Mouse (Mus musculus) forebrain, embryonic 10.5 days (tissue): Measurements from ENCODE around the gene Efna5. TPM values are rescaled to one million over a fixed set of nuclear protein-coding genes. Genes with fewer than 3 reads are reported as not detected.

ENCODE experiments used
- DNase-seq: peaks from one replicate; pipeline ENCODE4 v3.0.0-alpha.2; 2017; ENCODE audit warnings: low spot score; ENCODE audit errors: extremely low spot score
- H3K27ac ChIP-seq: fragments of 300-500 bp; sonication (generic); 2 replicates; pipeline ENCODE4 v1.5.1; 2016; ENCODE audit warnings: mild to moderate bottlenecking
- H3K27me3 ChIP-seq: fragments of 300-500 bp; sonication (generic); 2 replicates; pipeline ENCODE4 v1.6.1; 2016; ENCODE audit warnings: mild to moderate bottlenecking; ENCODE audit not compliant: poor library complexity, severe bottlenecking
- H3K36me3 ChIP-seq: fragments of 300-500 bp; sonication (generic); replicated peaks from 2 replicates; pipeline ENCODE4 v1.6.1; 2016; ENCODE audit warnings: mild to moderate bottlenecking, moderate library complexity
- H3K4me1 ChIP-seq: fragments of 300-500 bp; sonication (generic); 2 replicates; pipeline ENCODE4 v1.6.1; 2016
- H3K4me3 ChIP-seq: fragments of 300-500 bp; sonication (generic); 2 replicates; pipeline ENCODE4 v1.5.1; 2016; ENCODE audit warnings: mild to moderate bottlenecking, moderate library complexity
- H3K9me3 ChIP-seq: fragments of 300-500 bp; sonication (generic); 2 replicates; pipeline ENCODE4 v1.6.1; 2016; ENCODE audit warnings: mild to moderate bottlenecking, moderate library complexity
- WGBS: fragments of 180-500 bp; shearing (Covaris S2); methylation state at CpG from one replicate; pipeline ENCODE4 v1.1.7; 2016; 5-methylcytosine and 5-hydroxymethylcytosine counted together
- polyA plus RNA-seq: library from polyadenylated mRNA; unstranded; fragments of >200 nt; fragmentation: Nextera tagmentation; extraction: Ambion mirVana; gene quantifications from 2 replicates; pipeline ENCODE4 v1.2.1, GENCODE M21; 2016

Efna5 gene
- polyA plus RNA-seq, 1 experiment from 2014 or later: 44.9 TPM

DNA sequence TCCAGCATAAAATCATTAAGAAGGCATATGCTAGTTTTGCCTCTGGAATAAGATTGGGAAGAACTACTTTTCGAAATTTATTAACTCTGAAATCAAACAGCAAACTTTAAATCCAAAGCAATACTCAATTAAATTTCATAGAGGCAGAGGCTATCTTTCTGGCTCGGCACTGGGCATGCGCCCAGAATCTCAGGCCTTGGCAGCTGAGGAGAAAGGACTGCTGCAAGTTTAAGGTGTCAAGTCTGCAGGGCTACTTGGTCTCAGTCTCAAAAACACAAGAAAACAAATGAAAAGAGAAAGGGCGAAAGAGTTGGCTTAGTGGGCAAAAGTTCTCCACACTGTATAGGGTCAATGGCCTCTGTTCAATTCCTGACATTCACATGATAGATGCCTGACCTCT lies 258.6 kb downstream of the Efna5 start:
- Histone ChIP-seq H3K27ac (no peak overlapping the region), H3K27me3 (no peaks in the 10 kb centered on the region), H3K4me1 (peaks cover 37% of the 10 kb centered on the region), H3K9me3 (no peaks in the 10 kb centered on the region), H3K4me3 (no peak overlapping the region), H3K36me3 (no peaks in the 10 kb centered on the region)
- 90% methylated on average over 4 of the region's 4 CpGs for WGBS
- no peak for DNase-seq

DNA sequence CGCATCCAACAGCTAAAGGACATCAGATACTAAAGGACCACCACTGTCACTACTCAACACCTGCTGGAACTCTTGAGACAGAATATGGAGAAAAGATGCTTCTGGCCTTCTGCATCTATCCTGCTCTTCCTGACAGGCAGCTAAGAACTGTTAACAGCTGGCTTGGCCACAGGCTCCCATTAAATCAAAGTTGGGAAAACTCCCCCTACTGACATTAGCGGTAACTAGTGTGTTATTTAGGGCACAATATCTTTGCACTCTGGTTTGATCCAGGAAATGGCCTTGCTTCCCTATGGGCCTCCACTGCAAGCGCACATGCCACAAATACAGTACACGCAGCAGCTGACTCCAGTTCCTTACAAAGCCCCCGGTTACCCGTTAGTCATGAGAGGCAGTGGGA lies 266.0 kb downstream of the Efna5 start:
- H3K9me3 ChIP-seq: no peaks in the 10 kb centered on the region
- H3K27ac ChIP-seq: peak overlapping the region; percentile 56; the same call in 1 of the 2 replicates
- 84% methylated on average over 6 of the region's 6 CpGs for WGBS
- H3K4me3 ChIP-seq: no peak overlapping the region
- H3K36me3 ChIP-seq: no peaks in the 10 kb centered on the region; the same call in 1 of the 2 replicates
- H3K4me1 ChIP-seq: peaks cover 35% of the 10 kb centered on the region
- H3K27me3 ChIP-seq: peaks cover 29% of the 10 kb centered on the region; the same call in 1 of the 2 replicates
- no peak for DNase-seq

DNA sequence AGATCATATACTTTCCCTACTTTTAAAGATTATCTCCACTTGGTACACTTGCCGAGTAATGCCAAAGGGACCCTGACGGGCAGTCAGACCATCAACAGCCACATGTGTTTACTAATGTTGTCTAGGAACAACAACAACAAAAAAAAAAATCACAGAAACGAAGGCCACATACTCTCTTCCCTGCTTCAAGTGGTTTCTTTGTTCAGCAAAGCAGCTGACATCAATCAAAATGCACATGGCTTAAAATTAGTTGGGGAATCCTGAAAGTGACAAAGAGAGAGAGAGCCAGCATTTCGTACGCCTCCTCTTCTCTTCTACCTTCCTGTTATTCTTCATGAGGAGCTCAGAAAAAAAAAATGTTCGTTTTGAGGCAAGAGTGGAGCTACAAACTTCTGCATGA lies 266.4 kb downstream of the Efna5 start:
- Histone ChIP-seq H3K4me1 (peaks cover 30% of the 10 kb centered on the region), H3K27ac (peak overlapping the region; percentile 56; the same call in 1 of the 2 replicates), H3K9me3 (no peaks in the 10 kb centered on the region), H3K27me3 (peaks cover 31% of the 10 kb centered on the region; the same call in 1 of the 2 replicates), H3K4me3 (no peak overlapping the region), H3K36me3 (no peaks in the 10 kb centered on the region; the same call in 1 of the 2 replicates)
- no peak for DNase-seq
- 58% methylated on average over 6 of the region's 6 CpGs for WGBS

DNA sequence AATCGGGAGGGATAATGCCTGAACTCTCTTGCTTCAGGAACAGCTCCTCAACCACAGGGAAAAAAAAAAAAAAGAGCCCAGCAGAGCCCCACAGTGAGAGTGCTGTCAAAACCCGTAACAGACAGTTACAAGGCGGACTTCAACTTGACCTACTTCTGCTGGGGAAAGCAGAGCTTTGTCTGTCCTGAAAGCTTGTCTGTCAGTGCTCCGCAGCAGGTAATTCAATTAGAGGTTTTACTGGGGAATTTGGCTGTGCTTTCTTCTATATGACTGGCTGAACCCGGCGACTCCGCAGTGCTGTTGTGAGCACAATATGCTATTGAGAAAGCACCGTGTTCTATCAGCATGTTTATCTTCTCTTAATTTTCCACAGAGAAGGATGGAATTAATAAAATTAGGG lies 266.9 kb downstream of the Efna5 start:
- 31% methylated on average over 8 of the region's 8 CpGs for WGBS
- no peak for DNase-seq
- peaks cover 31% of the 10 kb centered on the region; the same call in 1 of the 2 replicates for H3K27me3 ChIP-seq
- H3K4me3 ChIP-seq: no peak overlapping the region
- H3K27ac ChIP-seq: peak overlapping the region; percentile 56; the same call in 1 of the 2 replicates
- H3K9me3 ChIP-seq: no peaks in the 10 kb centered on the region
- peaks cover 33% of the 10 kb centered on the region for H3K4me1 ChIP-seq
- H3K36me3 ChIP-seq: no peaks in the 10 kb centered on the region; the same call in 1 of the 2 replicates

DNA sequence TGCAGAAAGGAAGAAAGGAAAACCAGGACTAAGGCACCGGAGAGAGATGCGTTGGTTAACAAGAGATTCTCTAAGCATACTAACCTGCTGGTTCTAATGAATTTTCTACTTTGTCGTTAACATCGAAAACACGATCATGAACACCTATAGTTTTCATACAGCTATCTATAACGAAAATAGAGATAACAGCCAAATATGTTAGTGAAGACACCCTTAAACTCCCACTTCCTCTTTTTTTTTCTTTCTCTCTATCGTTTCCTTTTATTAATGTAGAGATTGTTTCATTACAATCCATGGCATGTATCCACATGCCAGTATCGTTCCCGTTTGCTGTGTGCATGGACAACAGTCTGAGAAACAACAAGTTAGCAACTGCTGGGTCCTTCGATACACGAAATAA lies 267.9 kb downstream of the Efna5 start:
- no peak overlapping the region for H3K27ac ChIP-seq
- peaks cover 43% of the 10 kb centered on the region for H3K4me1 ChIP-seq
- no peak overlapping the region for H3K4me3 ChIP-seq
- no peak for DNase-seq
- H3K9me3 ChIP-seq: no peaks in the 10 kb centered on the region
- H3K27me3 ChIP-seq: peaks cover 31% of the 10 kb centered on the region; the same call in 1 of the 2 replicates
- H3K36me3 ChIP-seq: no peaks in the 10 kb centered on the region; the same call in 1 of the 2 replicates
- 96% methylated on average over 11 of the region's 11 CpGs for WGBS

DNA sequence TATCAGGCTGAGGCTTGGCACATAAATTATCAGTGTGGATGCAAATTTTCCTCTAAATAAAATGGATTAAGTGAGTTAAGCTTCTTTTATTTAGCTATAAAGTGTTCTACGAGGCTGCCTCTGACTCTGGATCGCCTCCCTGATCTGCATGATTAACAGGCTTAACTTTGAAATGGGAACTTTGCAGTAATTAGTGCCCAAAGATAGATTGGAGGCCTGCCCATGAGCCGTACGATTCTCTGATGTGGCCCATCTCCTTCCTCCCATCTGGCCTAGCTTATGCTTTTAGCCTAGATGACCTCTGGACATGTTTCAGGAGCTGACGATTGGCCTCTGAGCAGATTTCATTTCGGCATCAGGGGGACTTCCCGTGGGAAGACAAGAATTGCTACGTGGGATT lies 273.0 kb downstream of the Efna5 start:
- peaks cover under 1% of the 10 kb centered on the region for H3K36me3 ChIP-seq
- peaks cover 28% of the 10 kb centered on the region; the same call in 1 of the 2 replicates for H3K27me3 ChIP-seq
- H3K4me1 ChIP-seq: peaks cover 44% of the 10 kb centered on the region
- H3K9me3 ChIP-seq: no peaks in the 10 kb centered on the region
- no peak overlapping the region for H3K27ac ChIP-seq
- no peak overlapping the region for H3K4me3 ChIP-seq
- 54% methylated on average over 8 of the region's 8 CpGs for WGBS
- no peak for DNase-seq

DNA sequence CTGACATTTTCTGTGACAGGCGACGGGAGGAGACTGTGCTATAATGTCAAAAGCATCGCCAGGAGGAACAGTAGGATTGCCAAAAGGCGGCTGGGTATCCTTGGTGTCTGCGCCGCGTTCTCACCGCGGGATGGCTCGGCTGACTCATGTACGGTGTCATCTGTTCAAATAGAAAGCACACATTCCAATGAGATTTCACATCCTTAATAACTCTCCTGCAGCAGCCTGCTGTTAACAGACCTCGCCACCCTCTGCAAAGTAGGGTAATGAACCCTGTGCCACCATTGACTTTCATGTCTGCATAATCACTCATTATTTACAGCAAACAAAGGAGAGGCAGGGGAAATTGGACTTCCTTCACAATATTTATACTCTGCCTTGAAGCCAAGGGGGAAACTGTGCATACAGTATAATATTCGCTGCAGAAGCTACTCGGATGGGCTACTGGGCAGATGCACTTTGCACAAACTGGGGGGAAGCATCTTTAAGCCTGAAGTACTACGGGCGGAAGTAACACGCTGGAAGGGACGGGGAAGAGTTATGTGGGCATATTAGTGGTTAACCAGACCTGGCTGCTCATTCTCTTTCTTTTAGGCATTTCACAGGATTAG lies 273.7 kb downstream of the Efna5 start:
- no peak overlapping the region for H3K27ac ChIP-seq
- H3K4me1 ChIP-seq: peaks cover 44% of the 10 kb centered on the region
- DNase-seq: no peak
- peaks cover 21% of the 10 kb centered on the region; the same call in 1 of the 2 replicates for H3K27me3 ChIP-seq
- H3K9me3 ChIP-seq: no peaks in the 10 kb centered on the region
- peaks cover 4% of the 10 kb centered on the region for H3K36me3 ChIP-seq
- H3K4me3 ChIP-seq: no peak overlapping the region
- WGBS: 88% methylated on average over 18 of the region's 18 CpGs

DNA sequence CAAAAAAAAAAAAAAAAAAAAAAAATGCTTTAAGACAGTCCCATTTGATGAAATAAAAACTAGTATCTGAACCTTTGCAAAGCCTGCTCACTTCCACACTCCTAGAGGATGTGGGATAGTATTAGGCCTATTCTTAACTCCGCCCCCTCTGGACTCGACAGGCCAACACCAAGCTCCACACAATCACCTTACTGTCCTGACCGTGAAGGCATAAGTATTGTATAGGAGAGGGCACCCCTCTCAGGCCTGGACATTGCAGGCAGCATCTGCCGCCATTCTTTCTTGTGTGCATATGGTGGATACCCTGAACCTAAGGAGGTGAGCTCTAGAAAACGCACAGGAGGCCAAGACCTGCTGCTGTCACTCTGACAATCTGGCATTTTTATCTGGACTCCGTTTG lies 274.4 kb downstream of the Efna5 start:
- Histone ChIP-seq H3K27me3 (peaks cover 16% of the 10 kb centered on the region; the same call in 1 of the 2 replicates), H3K27ac (no peak overlapping the region), H3K36me3 (peaks cover 11% of the 10 kb centered on the region), H3K4me3 (no peak overlapping the region), H3K4me1 (peaks cover 44% of the 10 kb centered on the region), H3K9me3 (no peaks in the 10 kb centered on the region)
- no peak for DNase-seq
- 85% methylated on average over 6 of the region's 6 CpGs for WGBS

DNA sequence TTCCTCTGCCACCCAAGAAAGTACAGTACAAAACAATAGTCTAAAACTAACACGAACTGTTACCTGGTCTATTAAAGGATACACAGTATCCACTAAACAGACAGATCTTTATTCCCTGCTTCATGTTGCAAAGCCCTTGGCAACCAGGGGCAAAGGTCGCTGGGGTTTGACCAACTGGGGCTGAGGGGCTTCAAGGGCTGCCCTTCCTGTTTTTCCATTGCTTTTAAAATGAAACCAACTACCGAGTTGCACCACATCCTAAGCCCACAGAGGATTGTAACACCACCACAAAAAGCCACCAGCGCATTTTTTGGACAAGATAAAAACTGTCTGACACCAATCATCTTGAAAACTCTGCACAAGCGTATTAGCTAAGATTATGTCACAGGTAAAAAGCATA lies 276.8 kb downstream of the Efna5 start:
- H3K4me3 ChIP-seq: no peak overlapping the region
- peaks cover 48% of the 10 kb centered on the region for H3K4me1 ChIP-seq
- 60% methylated on average over 5 of the region's 5 CpGs for WGBS
- no peak overlapping the region for H3K27ac ChIP-seq
- peaks cover 14% of the 10 kb centered on the region for H3K36me3 ChIP-seq
- no peaks in the 10 kb centered on the region; the same call in 1 of the 2 replicates for H3K27me3 ChIP-seq
- H3K9me3 ChIP-seq: no peaks in the 10 kb centered on the region
- DNase-seq: no peak

DNA sequence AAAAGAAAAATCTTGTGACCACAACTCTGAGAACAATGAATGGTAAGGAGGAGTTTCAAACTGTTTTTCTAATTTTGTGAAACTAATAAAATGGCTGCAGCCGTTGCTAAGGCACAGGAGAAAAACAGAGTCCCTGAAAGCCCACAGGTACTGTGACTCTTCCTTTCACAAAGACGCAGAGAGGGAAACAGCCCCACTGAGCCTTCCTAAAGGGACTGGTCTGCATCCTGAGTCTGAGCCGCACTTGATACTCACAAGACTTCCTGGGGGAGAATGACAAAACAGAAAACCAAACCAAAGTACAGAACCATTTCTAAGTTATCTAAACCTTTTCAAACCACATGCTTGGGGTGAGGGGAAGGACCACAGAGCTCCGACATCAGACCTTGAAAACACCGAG lies 277.5 kb downstream of the Efna5 start:
- 57% methylated on average over 5 of the region's 5 CpGs for WGBS
- no peak overlapping the region for H3K4me3 ChIP-seq
- no peak overlapping the region for H3K27ac ChIP-seq
- no peak for DNase-seq
- no peaks in the 10 kb centered on the region for H3K9me3 ChIP-seq
- no peaks in the 10 kb centered on the region; the same call in 1 of the 2 replicates for H3K27me3 ChIP-seq
- peaks cover 47% of the 10 kb centered on the region for H3K4me1 ChIP-seq
- peaks cover 14% of the 10 kb centered on the region for H3K36me3 ChIP-seq

DNA sequence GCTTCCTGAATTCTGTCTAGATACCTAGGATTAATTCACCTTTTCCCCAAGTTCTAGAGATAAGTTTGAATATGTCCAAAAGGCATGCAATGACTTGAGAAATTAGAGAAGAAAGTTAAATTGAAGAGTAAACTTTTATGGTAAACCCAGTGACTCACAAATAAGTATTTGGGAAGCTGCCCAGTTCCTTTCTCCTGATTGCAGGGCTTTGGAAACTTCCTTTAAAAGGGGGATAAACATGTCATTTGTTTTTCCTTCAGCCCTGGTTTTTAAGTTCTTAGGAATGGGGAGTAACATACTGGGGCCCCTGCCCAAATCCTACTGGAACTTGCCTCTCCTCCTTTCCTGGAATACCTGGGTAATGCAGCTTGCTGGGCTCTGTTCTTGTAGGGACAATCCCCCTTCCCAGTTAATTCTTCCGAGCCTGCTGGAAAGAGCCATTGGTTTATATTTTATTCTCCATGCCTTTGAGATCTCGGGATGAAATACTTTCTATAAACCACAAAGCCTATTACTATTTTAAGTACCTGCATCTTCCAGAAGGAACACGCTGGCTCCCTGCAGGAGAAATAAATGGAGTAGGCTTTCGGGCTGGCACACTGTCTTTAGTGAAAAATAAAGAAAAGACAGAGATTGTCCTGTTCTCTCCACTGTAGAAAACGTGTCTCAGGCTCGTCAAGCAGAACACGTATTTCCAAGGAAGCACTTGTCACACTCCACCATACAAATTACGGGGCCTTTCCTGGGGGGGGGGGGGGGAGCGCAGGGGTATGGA lies 282.2 kb downstream of the Efna5 start:
- Histone ChIP-seq H3K27ac (no peak overlapping the region), H3K36me3 (peaks cover 14% of the 10 kb centered on the region), H3K27me3 (no peaks in the 10 kb centered on the region), H3K4me3 (no peak overlapping the region), H3K4me1 (peaks cover 25% of the 10 kb centered on the region), H3K9me3 (no peaks in the 10 kb centered on the region)
- no peak for DNase-seq
- WGBS: 74% methylated on average over 9 of the region's 9 CpGs

DNA sequence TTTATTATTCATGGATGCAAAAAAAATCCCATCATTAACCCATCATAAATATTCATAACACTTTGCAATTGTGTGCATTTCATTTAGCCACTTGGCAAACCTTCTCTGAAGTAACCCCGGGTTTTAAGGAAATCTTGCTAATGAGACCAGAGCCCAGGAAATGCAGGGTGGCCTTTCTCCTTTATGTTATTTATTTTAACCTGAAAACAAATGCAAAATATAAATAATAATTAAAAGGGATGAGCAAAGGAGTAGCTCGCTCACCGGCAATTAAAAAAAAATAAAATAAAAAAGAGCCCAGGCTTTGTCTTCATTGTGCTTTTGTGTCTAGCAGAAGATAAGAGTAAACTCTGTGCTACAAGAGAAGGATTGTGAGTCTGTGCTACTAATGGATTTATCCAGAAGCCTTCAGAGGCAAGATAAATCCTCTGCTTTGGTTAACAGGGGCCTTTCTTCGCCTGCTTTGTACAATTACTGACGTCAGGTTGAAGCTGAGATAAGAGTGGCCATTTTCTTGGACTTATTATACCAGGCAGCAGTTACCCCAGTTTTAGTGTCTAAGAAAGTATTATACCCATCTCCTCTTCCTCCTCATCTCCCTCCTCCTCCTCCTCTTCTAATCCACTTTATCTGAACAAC lies 288.6 kb downstream of the Efna5 start:
- WGBS: 62% methylated on average over 5 of the region's 5 CpGs
- H3K9me3 ChIP-seq: 0 out of 2 replicates have a peak, but pooled peaks cover 2% of the 10 kb centered on the region
- DNase-seq: no peak
- no peak overlapping the region for H3K4me3 ChIP-seq
- peaks cover 16% of the 10 kb centered on the region for H3K4me1 ChIP-seq
- no peaks in the 10 kb centered on the region for H3K27me3 ChIP-seq
- no peak overlapping the region for H3K27ac ChIP-seq
- H3K36me3 ChIP-seq: no peaks in the 10 kb centered on the region
